Mouse (Mus musculus): ENCODE measurements at regions not wholly inside any gene's neighbourhood (a gene's known extent, or its start where the extent isn't known, plus 50 kb on each side); places are given as distances from the start of the nearest gene placed in this dataset.

- TF ChIP-seq POLR2A (IDR thresholded peaks at IDR 0.05; ENCODE audit: insufficient read depth, low read depth, low read length) (no peak), CTCF (IDR thresholded peaks at IDR 0.05; ENCODE audit: insufficient read depth, low read depth, low read length) (no peak)
- Histone ChIP-seq H3K4me3 (ENCODE audit: insufficient read depth, low read depth, low read length) (no peak overlapping the region), H3K27ac (ENCODE audit: insufficient read depth, low read depth, low read length) (no peak overlapping the region), H3K4me1 (ENCODE audit: control insufficient read depth, insufficient read depth, low read length) (peaks cover 6% of the 10 kb centered on the region)
- 91% methylated on average over 14 of the region's 14 CpGs for WGBS
Measured at GRCm38 (mm10) chr17:29775836-29776235, 59.0 kb upstream of the Ccdc167 start.

DNA sequence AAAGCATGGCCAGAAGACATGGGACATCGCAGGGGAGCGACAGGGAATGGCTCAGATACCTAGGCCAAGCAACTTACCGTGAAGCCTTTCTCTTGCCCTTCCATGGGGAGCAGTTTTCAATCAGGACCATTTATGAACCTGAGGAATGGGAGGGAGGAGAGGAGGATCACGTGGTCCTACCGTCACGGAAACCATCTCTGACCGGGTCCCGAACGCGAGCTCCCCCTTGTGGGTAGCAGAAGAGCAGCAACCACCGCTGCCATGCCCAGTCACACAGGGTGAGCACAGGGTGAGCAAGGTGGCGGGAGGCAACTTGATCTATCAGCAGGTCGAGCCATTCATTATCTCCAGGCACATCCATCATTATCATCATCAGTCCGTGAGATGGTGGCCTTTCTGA lies 56.5 kb upstream of the Ccdc167 start:
- no peak; the same call in 1 of the 2 replicates for TF ChIP-seq CTCF (IDR thresholded peaks at IDR 0.05; ENCODE audit: insufficient read depth, low read depth, low read length)
- no peak for TF ChIP-seq POLR2A (IDR thresholded peaks at IDR 0.05; ENCODE audit: insufficient read depth, low read depth, low read length)
- H3K4me1 ChIP-seq (ENCODE audit: control insufficient read depth, insufficient read depth, low read length), result peaks cover 12% of the 10 kb centered on the region
- H3K27ac ChIP-seq (ENCODE audit: insufficient read depth, low read depth, low read length), result no peak overlapping the region
- no peak overlapping the region for H3K4me3 ChIP-seq (ENCODE audit: insufficient read depth, low read depth, low read length)
- 35% methylated on average over 14 of the region's 14 CpGs for WGBS

DNA sequence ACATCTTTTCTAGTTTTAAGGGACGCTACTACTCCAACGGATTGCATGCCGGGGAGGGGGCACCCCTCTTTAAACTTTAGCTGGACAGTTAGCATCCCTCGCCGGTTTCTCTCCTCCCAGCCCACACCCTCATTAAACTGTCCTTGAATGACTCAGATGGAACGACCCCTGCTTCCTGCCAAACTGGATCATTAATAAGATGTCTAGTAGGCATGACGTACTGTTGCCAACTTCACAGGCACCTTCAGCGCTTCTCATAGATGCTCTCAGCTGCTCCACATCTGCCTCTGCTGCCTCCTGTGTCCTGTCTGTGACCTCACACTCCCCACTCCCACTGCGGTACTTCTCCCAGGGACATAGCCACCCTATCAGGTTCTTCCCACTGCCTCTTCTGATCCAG lies 54.1 kb upstream of the Ccdc167 start:
- Histone ChIP-seq H3K4me3 (ENCODE audit: insufficient read depth, low read depth, low read length) (no peak overlapping the region), H3K4me1 (ENCODE audit: control insufficient read depth, insufficient read depth, low read length) (peaks cover 6% of the 10 kb centered on the region; the same call in 1 of the 2 replicates), H3K27ac (ENCODE audit: insufficient read depth, low read depth, low read length) (no peak overlapping the region)
- no peak for TF ChIP-seq CTCF (IDR thresholded peaks at IDR 0.05; ENCODE audit: insufficient read depth, low read depth, low read length)
- TF ChIP-seq POLR2A (IDR thresholded peaks at IDR 0.05; ENCODE audit: insufficient read depth, low read depth, low read length), result no peak
- 83% methylated on average over 9 of the region's 9 CpGs for WGBS

GRCm38 (mm10) chr17:29769631-29770030 lies 52.8 kb upstream of the Ccdc167 start:
- H3K4me3 ChIP-seq (ENCODE audit: insufficient read depth, low read depth, low read length), result no peak overlapping the region
- peaks cover 6% of the 10 kb centered on the region; the same call in 1 of the 2 replicates for H3K4me1 ChIP-seq (ENCODE audit: control insufficient read depth, insufficient read depth, low read length)
- peak overlapping the region; percentile 30; the same call in 1 of the 2 replicates for H3K27ac ChIP-seq (ENCODE audit: insufficient read depth, low read depth, low read length)
- TF ChIP-seq POLR2A (IDR thresholded peaks at IDR 0.05; ENCODE audit: insufficient read depth, low read depth, low read length), result no peak
- no peak for TF ChIP-seq CTCF (IDR thresholded peaks at IDR 0.05; ENCODE audit: insufficient read depth, low read depth, low read length)
- WGBS, result 74% methylated on average over 10 of the region's 10 CpGs

- WGBS, result 81% methylated on average over 7 of the region's 7 CpGs
- Histone ChIP-seq H3K4me1 (ENCODE audit: control insufficient read depth, insufficient read depth, low read length) (peaks cover 6% of the 10 kb centered on the region; the same call in 1 of the 2 replicates), H3K27ac (ENCODE audit: insufficient read depth, low read depth, low read length) (no peak overlapping the region; the same call in 1 of the 2 replicates), H3K4me3 (ENCODE audit: insufficient read depth, low read depth, low read length) (no peak overlapping the region)
- TF ChIP-seq POLR2A (IDR thresholded peaks at IDR 0.05; ENCODE audit: insufficient read depth, low read depth, low read length) (no peak), CTCF (IDR thresholded peaks at IDR 0.05; ENCODE audit: insufficient read depth, low read depth, low read length) (no peak)
Measured at GRCm38 (mm10) chr17:29769143-29769542, 52.3 kb upstream of the Ccdc167 start.

DNA sequence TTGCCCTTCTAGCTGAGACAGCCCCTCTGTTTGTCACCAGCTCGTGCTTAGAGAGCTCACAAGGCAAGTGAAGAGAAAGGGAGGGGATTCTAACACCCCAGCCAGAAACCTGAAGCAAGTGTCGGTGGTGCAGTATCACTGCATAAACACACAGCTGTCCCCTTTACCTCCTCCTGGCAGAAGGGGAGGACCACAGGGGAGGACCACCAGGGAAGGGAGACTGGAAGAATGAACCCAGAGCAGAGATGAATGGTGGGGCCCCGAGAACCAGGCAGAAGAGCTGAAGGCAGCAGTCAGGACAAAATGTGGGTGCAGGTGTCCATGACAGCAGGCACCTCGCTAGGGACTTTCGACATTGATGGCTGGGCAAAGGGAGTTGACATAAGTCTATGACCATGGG lies 51.8 kb upstream of the Ccdc167 start:
- peaks cover 6% of the 10 kb centered on the region; the same call in 1 of the 2 replicates for H3K4me1 ChIP-seq (ENCODE audit: control insufficient read depth, insufficient read depth, low read length)
- no peak overlapping the region for H3K4me3 ChIP-seq (ENCODE audit: insufficient read depth, low read depth, low read length)
- no peak overlapping the region; the same call in 1 of the 2 replicates for H3K27ac ChIP-seq (ENCODE audit: insufficient read depth, low read depth, low read length)
- TF ChIP-seq POLR2A (IDR thresholded peaks at IDR 0.05; ENCODE audit: insufficient read depth, low read depth, low read length) (no peak), CTCF (IDR thresholded peaks at IDR 0.05; ENCODE audit: insufficient read depth, low read depth, low read length) (no peak)
- 81% methylated on average over 5 of the region's 5 CpGs for WGBS
